Mouse (Mus musculus): ENCODE results near the gene Skint10. TPM values are rescaled to one million over a fixed set of nuclear protein-coding genes. Genes with fewer than 3 reads are reported as not detected.

Skint10 gene
- not detected for total RNA-seq (2021)
- long read RNA-seq, experiment 1, result 0 reads
- long read RNA-seq, experiment 2, result 0 reads

GRCm38 (mm10) chr4:112774766-112775165, at the start of gene Skint10:
Gene Skint10 (minus strand): TSS chr4:112774866.
- DNase-seq (ENCODE audit: low spot score in 2 of 2), result no peak

GRCm38 (mm10) chr4:112790646-112791045, 16.0 kb upstream of the Skint10 start:
- no peak for DNase-seq (ENCODE audit: low spot score in 2 of 2)

Other genes with a start within 250 kb of the Skint10 start
- gene Skint2, start 217.7 kb downstream of the Skint10 start, total RNA-seq (2021), result not detected

Measured in adrenal gland, postnatal 4 days (tissue).